Mouse (Mus musculus) brain, adult 2 months (tissue): Measurements from ENCODE around the gene Olfr1392.
"Not testable (repeated sequence)": the region's sequence is repeated elsewhere in the genome, so short reads cannot be mapped to it uniquely, and the experiment has no call there.

Source experiments
- DNase-seq: peaks from one replicate; pipeline ENCODE4 v3.0.0; 2011; ENCODE audit warnings: low read depth, low spot score

Olfr1392 gene

GRCm38 (mm10) chr11:49284982-49285381, at the start of gene Olfr1392:
Gene Olfr1392, plus strand, starts transcription at chr11:49285282.
- DNase-seq, result not testable (repeated sequence)

- DNase-seq, result no peak
These were observed 49.4 kb upstream of the Olfr1392 start for GRCm38 (mm10) chr11:49235459-49236207.

GRCm38 (mm10) chr11:49236891-49237290, 48.2 kb upstream of the Olfr1392 start:
- no peak for DNase-seq

- DNase-seq, result peak; percentile 21
These were observed 47.5 kb upstream of the Olfr1392 start for GRCm38 (mm10) chr11:49237532-49237931.

DNA sequence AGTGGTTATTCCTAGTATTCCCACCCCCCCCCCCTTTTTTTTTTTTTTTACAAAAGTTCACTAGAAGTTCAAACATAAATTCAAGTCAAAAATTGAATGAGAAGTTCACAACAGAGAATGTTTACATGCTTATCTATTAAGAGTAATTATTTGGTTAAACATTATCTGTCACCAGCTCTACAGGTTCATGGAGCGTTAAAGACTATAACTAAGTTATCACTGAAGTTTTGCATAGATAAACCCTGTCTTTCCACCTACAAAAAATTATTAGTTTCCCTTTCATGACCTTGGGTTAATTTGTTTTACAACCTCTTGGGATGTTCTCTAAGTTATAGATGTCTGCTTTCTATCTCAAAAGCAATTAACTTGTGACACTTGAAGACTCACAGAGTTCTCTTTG, 44.8 kb upstream of the Olfr1392 start:
- DNase-seq, result no peak

DNA sequence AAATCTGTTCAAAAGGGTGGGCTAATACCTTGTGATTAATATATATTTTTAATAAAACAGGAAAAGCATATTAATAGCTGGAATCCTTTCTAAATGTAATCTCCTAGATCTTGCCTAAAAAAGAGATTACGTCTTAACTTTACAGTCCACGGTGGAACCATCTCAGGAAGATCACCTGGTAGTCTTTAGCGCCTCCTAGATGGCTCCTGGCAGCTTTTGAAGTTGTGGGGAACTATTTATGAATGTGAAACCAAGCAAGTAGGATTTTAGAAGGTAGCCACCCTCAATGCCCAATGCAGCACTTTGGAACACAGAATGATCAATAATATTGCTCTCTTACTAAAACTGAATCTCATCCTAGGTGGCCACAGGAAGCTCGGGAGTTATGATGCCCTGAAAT, 44.2 kb upstream of the Olfr1392 start:
- DNase-seq, result no peak

- no peak for DNase-seq
These were observed 43.6 kb upstream of the Olfr1392 start for GRCm38 (mm10) chr11:49241471-49241870.

DNA sequence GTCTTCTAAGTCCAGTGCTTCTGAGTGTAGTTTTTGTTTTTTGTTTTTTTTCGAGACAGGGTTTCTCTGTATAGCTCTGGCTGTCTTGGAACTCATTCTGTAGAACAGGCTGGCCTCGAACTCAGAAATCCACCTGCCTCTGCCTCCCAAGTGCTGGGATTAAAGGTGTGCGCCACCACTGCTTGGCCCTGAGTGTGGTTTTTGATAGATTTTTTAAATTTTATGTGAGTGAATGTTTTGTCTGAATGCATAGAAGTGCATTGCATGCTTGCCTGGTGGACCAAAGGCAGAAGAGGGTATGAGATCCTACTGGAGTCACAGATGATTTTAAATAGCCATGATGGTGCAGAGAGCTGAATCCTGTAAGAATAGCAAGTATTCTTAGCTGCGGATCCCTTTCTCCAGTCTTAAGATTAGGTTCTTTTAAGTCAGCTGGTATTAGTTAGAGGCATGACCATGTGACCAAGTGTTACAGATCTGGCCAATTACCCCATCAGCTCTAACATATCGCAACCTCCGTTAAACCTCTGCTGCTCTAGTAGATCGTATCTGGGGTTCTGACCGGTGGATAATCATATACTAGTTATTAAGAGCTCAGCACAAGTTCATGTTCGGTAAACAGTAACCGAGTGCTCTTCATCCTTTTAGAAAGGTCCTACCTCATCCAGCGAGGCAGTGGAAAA, 42.0 kb upstream of the Olfr1392 start:
- peak; percentile 47 for DNase-seq

DNA sequence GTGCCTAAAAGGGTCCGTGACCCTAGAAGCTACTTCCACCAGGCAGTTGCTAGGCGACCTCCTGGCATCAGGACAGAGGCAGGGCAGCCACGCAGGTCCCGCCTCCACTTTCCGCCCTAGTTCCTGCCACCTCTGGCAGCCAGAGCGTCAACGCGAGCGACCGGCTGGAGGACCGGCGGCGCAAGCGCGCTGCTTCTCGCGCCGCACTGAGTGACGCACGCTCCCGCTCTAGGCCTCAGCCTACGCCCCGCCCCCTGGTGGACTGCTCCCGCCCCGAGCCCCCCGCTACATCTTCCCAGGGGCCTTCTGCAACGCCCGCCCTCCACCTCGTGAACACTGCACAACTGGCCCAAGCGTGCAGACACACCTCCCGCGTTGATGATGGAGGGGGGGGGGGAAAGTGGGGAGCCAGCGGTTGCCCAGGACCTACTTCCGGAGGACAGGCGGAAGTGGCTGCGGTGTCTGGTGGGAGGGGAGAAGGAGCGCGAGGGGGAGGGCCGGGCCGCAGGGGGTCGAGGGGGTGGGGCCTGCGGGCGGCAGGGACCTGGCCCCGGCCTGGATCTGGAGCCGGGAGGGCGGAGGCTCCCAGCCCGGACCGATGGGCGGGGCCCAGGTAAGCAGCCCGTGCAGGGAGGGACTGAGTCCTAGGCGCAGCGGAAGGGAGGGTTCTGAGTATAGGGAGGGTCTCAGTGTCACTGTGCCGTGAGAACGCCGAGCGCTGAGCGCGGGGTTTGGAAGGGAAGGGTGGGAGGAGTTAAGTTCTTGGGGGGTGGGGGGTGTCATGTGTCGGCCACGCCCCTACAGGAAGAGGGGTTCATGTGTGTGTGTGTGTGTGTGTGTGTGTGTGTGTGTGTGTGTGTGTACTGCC, 41.1 kb upstream of the Olfr1392 start, which contains the start of gene Mgat1:
TSS of gene Mgat1 (plus strand) at position 465 of the 868 bp plus-strand sequence.
- peak; percentile 98 for DNase-seq

DNA sequence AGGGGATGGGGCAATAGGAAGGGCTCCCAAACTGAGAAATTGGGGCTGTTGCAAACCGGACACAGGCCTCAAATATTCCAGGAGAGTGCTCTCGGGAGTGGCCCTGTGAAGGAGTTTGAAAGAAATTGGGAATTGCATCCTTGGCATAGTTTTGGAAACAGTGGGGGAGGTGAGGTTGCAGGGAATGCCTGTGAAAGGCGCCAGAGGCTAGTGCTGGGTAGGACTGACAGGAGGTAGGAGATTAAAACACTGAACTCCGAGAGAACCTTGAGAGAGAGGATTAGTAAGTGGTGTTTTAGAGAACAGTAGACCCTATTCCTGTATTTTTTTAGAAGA, 40.5 kb upstream of the Olfr1392 start:
- DNase-seq, result no peak

- no peak for DNase-seq
These were observed 39.9 kb upstream of the Olfr1392 start for GRCm38 (mm10) chr11:49245176-49245575.

GRCm38 (mm10) chr11:49245634-49246415, 39.3 kb upstream of the Olfr1392 start:
- DNase-seq, result no peak

- DNase-seq, result no peak
These were observed 38.6 kb upstream of the Olfr1392 start for GRCm38 (mm10) chr11:49246523-49246922.

- DNase-seq, result no peak
These were observed 37.8 kb upstream of the Olfr1392 start for GRCm38 (mm10) chr11:49247255-49247654.

- DNase-seq, result peak; percentile 69
These were observed 36.7 kb upstream of the Olfr1392 start for GRCm38 (mm10) chr11:49248226-49248973.

DNA sequence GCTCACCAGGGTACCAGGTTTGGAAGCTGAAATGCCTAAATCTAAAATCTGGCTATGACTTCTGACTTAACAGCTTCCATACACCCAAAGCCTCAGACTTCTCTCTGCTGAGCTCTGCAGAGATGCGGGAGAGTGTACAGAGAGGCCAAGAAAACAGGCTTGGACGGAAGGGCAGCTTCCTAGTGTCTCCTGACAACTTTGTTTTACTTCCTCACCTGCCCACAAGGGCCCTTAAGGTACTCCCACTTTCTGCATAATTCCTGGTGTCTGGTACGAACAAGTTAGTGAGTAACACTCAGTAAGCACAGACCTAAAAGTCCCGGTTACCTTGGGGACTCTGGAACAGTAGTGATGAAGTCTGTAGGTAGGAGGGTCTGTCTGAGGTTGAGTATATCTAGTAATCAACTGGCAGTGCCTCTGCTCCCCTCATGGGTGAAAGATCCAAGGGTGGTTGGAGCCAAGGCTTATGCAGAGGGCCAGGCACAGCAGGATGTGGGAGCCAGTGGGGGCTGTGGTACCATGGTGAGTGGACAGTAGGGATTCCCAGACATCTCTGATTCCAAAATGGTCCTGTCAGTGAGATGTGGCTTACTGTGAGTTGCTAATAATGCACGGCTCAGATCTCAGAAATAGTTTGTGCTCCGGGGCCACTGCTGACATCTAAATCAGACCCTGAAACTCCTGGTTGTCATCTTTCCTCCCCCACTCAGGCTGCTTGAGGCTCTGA, 35.9 kb upstream of the Olfr1392 start:
- DNase-seq, result no peak

GRCm38 (mm10) chr11:49249811-49250421, 35.2 kb upstream of the Olfr1392 start:
- no peak for DNase-seq

DNA sequence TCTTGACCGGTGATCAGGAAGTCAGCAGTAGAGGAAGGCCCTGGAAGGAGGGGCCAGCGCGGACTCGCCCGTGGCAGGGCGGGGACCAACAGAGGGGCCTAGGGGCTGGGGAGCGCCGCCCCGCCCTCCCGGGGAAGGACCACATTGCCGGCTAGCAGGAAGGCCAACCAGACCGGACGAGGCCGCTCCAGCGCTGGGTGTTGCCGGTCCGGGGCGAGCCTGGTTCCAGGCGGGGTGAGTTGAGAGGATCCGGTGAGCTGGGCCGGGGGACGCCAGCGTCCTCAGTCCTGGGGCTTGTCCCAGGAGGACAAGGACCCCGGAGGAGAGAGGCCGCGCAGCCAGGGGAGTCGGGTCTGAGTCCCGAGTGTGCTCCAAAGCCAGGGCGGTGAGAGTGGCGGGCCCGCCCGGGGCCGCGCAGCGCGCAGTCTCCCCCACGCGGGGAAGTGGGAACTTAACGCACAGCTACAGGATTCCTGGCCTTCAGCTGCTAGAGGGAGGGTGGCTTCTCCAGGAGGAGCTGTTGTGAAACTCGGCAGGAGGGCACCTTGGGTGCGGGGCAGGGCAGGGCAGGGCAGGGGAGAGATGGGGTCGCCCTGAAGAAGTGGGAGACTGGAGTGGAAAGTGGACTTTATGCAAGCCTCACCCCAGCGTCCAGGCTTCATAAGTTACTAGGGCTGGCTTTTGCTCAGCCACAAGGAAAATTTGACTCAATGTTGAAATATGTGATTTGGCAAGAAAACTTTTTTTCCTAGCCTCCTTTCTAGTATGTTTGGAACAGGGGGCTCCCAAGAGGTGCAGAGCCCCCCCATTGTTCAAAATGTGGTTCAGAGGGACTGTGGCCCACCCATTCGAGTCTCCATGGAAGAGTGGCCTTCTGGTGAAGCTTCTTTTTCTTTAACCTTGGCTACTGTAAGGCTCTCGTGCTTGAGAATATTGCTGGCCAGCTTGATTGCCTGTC, 34.4 kb upstream of the Olfr1392 start:
- peak; percentile 73 for DNase-seq
